Mouse (Mus musculus) spleen, adult 2 months (tissue): ENCODE measurements around the gene Raver1. TPM values are rescaled to one million over a fixed set of nuclear protein-coding genes. Genes with fewer than 3 reads are reported as not detected.
A peak's percentile ranks its signal among the peaks of the same experiment; 100 is the strongest.

ENCODE experiments used
- DNase-seq, 2 experiments: peaks; one replicate each; pipeline versions ENCODE4 v3.0.0 to v3.0.0-alpha.2; 2012 to 2021; ENCODE audit warnings: low spot score in 2 of 2, low read depth in 1 of 2
- H3K27ac ChIP-seq: fragments of 200-500 bp; 2 replicates; pipeline ENCODE4 v1.5.1; 2012; ENCODE audit warnings: low read length, inconsistent platforms; ENCODE audit not compliant: insufficient read depth
- H3K27me3 ChIP-seq: fragments of 200-500 bp; 2 replicates; pipeline ENCODE4 v1.6.1; 2012; ENCODE audit warnings: mild to moderate bottlenecking, moderate library complexity, low read length, inconsistent platforms; ENCODE audit not compliant: control insufficient read depth, insufficient read depth
- H3K36me3 ChIP-seq: fragments of 200-500 bp; 2 replicates; pipeline ENCODE4 v1.6.1; 2012; ENCODE audit warnings: mild to moderate bottlenecking, low read length, inconsistent platforms; ENCODE audit not compliant: control insufficient read depth, insufficient read depth
- H3K4me1 ChIP-seq: fragments of 200-500 bp; 2 replicates; pipeline ENCODE4 v1.6.1; 2011; ENCODE audit warnings: inconsistent platforms; ENCODE audit not compliant: control insufficient read depth, insufficient read depth, insufficient read length
- H3K4me3 ChIP-seq: fragments of 200-500 bp; 2 replicates; pipeline ENCODE4 v1.5.1; 2011; ENCODE audit warnings: mild to moderate bottlenecking, inconsistent platforms; ENCODE audit not compliant: insufficient read depth, insufficient read length; ENCODE audit errors: extremely low read depth
- CTCF ChIP-seq: fragments of 200-500 bp; IDR thresholded peaks from 2 replicates; pipeline ENCODE4 v1.5.1; 2011; ENCODE audit warnings: mild to moderate bottlenecking, inconsistent platforms; ENCODE audit not compliant: insufficient read depth, insufficient read length, insufficient replicate concordance; ENCODE audit errors: extremely low read depth
- POLR2A ChIP-seq: fragments of 200-500 bp; IDR thresholded peaks from 2 replicates; pipeline ENCODE4 v1.6.1; 2011; ENCODE audit warnings: low read depth, low read length, inconsistent platforms
- WGBS: fragments of 180-500 bp; shearing (Covaris S2); methylation state at CpG from one replicate; pipeline ENCODE4 v1.1.7; 2018; 5-methylcytosine and 5-hydroxymethylcytosine counted together
- polyA plus RNA-seq: library from polyadenylated mRNA; depleted of rRNA; stranded (reverse); fragments of >200 nt; gene quantifications from 2 replicates; pipeline ENCODE4 v1.2.3, GENCODE M21; 2012

Raver1 gene
- polyA plus RNA-seq, 1 experiment = 77.9 TPM

GRCm38 (mm10) chr9:21074173-21074572, 17.6 kb downstream of the Raver1 start:
- Histone ChIP-seq H3K27me3 (no peaks in the 10 kb centered on the region), H3K36me3 (peaks cover 19% of the 10 kb centered on the region), H3K27ac (no peak overlapping the region), H3K4me3 (no peak overlapping the region), H3K4me1 (peaks cover 6% of the 10 kb centered on the region; the same call in 1 of the 2 replicates)
- TF ChIP-seq POLR2A = no peak
- 67% methylated on average over 1 of the region's 1 CpGs for WGBS
- DNase-seq = no peak

- H3K4me3 ChIP-seq = peak within 1 kb of the TSS; percentile 77
- WGBS = 2% methylated on average over 58 of the region's 58 CpGs
- H3K27ac ChIP-seq = peak within 1 kb of the TSS; percentile 26; the same call in 1 of the 2 replicates
- H3K27me3 ChIP-seq = no peaks in the 10 kb centered on the region
- peaks cover 6% of the 10 kb centered on the region; the same call in 1 of the 2 replicates for H3K4me1 ChIP-seq
- TF ChIP-seq CTCF (no peak), POLR2A (peak; percentile 30; the same call in 1 of the 2 replicates)
- peaks cover 10% of the 10 kb centered on the region for H3K36me3 ChIP-seq
- peak; percentile 64 to 85 for DNase-seq
These were observed 18.6 kb downstream of the Raver1 start, which contains the start of the genes Gm49373 and Fdx1l for GRCm38 (mm10) chr9:21073044-21073840. Gm49373 (minus strand) TSS chr9:21073096. Fdx1l (minus strand) TSS chr9:21073614.

GRCm38 (mm10) chr9:21072641-21073040, 19.2 kb downstream of the Raver1 start:
- TF ChIP-seq POLR2A (no peak), CTCF (no peak)
- H3K27ac ChIP-seq = no peak overlapping the region
- H3K27me3 ChIP-seq = no peaks in the 10 kb centered on the region
- no peak for DNase-seq
- peaks cover 6% of the 10 kb centered on the region; the same call in 1 of the 2 replicates for H3K4me1 ChIP-seq
- 10% methylated on average over 4 of the region's 4 CpGs for WGBS
- H3K4me3 ChIP-seq = peak overlapping the region; percentile 77
- peaks cover 10% of the 10 kb centered on the region for H3K36me3 ChIP-seq

- no peaks in the 10 kb centered on the region; the same call in 1 of the 2 replicates for H3K4me1 ChIP-seq
- DNase-seq = no peak
- H3K27me3 ChIP-seq = no peaks in the 10 kb centered on the region
- TF ChIP-seq POLR2A (no peak), CTCF (no peak)
- 93% methylated on average over 27 of the region's 27 CpGs for WGBS
- no peak within 1 kb of the TSS for H3K4me3 ChIP-seq
- H3K36me3 ChIP-seq = peaks cover 13% of the 10 kb centered on the region
- no peak within 1 kb of the TSS for H3K27ac ChIP-seq
These were observed 24.7 kb downstream of the Raver1 start, which contains the start of gene Zglp1 for GRCm38 (mm10) chr9:21067006-21067684. Zglp1 (minus strand) TSS chr9:21067093.

- WGBS = 93% methylated on average over 2 of the region's 2 CpGs
- TF ChIP-seq CTCF (no peak), POLR2A (no peak)
- Histone ChIP-seq H3K36me3 (peaks cover 13% of the 10 kb centered on the region), H3K27ac (no peak overlapping the region), H3K4me1 (no peaks in the 10 kb centered on the region), H3K4me3 (no peak overlapping the region), H3K27me3 (no peaks in the 10 kb centered on the region)
- no peak for DNase-seq
These were observed 28.9 kb downstream of the Raver1 start for GRCm38 (mm10) chr9:21062928-21063327.

- no peak for DNase-seq
- no peaks in the 10 kb centered on the region for H3K4me1 ChIP-seq
- H3K27ac ChIP-seq = no peak overlapping the region
- H3K4me3 ChIP-seq = no peak overlapping the region
- H3K36me3 ChIP-seq = no peaks in the 10 kb centered on the region
- 73% methylated on average over 10 of the region's 10 CpGs for WGBS
- H3K27me3 ChIP-seq = no peaks in the 10 kb centered on the region
- TF ChIP-seq POLR2A (no peak), CTCF (no peak)
These were observed 40.2 kb downstream of the Raver1 start for GRCm38 (mm10) chr9:21051578-21051977.
